Mouse (Mus musculus) lung, postnatal 0 days (tissue): ENCODE results near the gene Gls2.

ENCODE experiments used
- CTCF ChIP-seq: IDR thresholded peaks from 2 replicates; pipeline ENCODE4 v1.5.1; 2016; ENCODE audit warnings: antibody characterized with exemption, mild to moderate bottlenecking
- EP300 ChIP-seq: IDR thresholded peaks from 2 replicates; pipeline ENCODE4 v1.6.1; 2016; ENCODE audit warnings: antibody characterized with exemption, mild to moderate bottlenecking, control low read depth

GRCm38 (mm10) chr10:128250565-128250964 is 56.3 kb downstream of the Gls2 start:
- TF ChIP-seq EP300 (no peak), CTCF (no peak)
